Mouse (Mus musculus): ENCODE measurements around the gene Rcan2. TPM values are rescaled to one million over a fixed set of nuclear protein-coding genes. Genes with fewer than 3 reads are reported as not detected.

Gene Rcan2
- polyA plus RNA-seq, 1 experiment from 2014 or later, result 4.9 TPM

DNA sequence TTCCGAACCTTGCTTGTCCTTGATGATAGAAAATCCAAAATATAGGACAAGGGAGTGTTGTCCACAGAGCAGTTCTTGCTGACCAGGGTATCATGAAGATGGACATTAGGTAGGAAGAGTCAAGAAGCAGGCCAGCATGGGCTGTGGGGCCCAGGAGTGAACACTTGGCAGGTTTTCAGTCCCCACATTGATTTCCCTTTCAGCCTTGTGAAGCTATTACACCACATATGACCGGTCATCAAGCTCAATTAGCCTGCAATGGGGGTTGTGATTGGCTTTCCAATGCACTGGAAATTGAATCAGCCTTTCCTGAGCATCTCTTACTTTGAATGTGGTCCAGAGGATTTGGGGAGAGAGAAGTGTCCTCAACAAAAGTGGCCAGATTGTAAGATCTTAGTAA lies 2.0 kb downstream of the Rcan2 start:
- no peak for ATAC-seq (ENCODE audit: insufficient number of reproducible peaks, low FRiP score, low TSS enrichment, low read depth)
- Histone ChIP-seq H3K4me3 (replicated peaks) (no peak overlapping the region), H3K36me3 (no peaks in the 10 kb centered on the region), H3K4me1 (peaks cover 10% of the 10 kb centered on the region), H3K27ac (replicated peaks) (no peak overlapping the region), H3K4me2 (replicated peaks) (no peak overlapping the region), H3K9me3 (replicated peaks) (no peaks in the 10 kb centered on the region), H3K27me3 (peaks cover 21% of the 10 kb centered on the region), H3K9ac (no peak overlapping the region)
- 86% methylated on average over 2 of the region's 2 CpGs for WGBS

DNA sequence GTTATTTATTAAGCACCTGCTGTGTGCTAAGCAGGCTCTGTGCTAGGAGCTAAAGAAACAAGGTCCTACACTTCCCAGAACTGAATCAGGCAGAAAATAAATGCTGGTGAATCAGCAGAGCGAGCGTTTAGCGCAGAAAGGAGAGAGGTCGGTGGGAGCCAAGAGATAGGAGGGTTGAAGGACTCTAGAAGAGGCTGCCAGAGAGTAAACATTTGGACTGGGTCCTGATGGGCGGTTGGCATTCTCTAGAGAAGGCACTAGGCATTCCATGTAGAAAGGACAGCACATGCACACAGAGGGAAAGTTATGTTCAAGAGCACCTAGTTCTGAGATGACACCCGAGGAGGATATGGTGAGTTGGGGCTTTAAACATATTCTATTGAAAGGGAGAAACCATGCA lies 2.6 kb downstream of the Rcan2 start:
- Histone ChIP-seq H3K27me3 (peaks cover 21% of the 10 kb centered on the region), H3K4me1 (peaks cover 10% of the 10 kb centered on the region), H3K9ac (no peak overlapping the region), H3K27ac (replicated peaks) (no peak overlapping the region), H3K4me2 (replicated peaks) (no peak overlapping the region), H3K4me3 (replicated peaks) (no peak overlapping the region), H3K9me3 (replicated peaks) (no peaks in the 10 kb centered on the region), H3K36me3 (no peaks in the 10 kb centered on the region)
- 88% methylated on average over 6 of the region's 6 CpGs for WGBS
- no peak for ATAC-seq (ENCODE audit: insufficient number of reproducible peaks, low FRiP score, low TSS enrichment, low read depth)

DNA sequence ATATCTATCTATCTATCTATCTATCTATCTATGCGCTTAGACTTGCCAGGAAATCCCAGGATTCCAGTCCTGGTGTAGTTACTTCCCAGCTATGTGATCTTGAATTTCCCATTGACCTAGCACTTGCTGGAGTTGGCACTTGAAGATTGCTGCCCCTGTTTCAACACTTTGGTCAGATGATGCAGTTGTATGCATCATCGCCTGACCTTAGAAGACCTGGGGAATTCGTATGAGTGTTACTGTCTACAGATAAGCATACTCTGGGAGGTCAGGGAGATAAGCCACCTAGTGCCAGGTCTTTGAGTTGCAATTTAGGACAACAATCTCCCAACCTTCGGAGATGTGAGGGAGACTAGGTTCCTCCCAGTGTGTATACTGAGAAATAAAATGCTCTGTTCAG lies 5.7 kb downstream of the Rcan2 start:
- peaks cover 4% of the 10 kb centered on the region for H3K4me1 ChIP-seq
- no peaks in the 10 kb centered on the region for H3K9me3 ChIP-seq (replicated peaks)
- 70% methylated on average over 4 of the region's 4 CpGs for WGBS
- no peak overlapping the region for H3K4me3 ChIP-seq (replicated peaks)
- H3K36me3 ChIP-seq, result no peaks in the 10 kb centered on the region
- no peak overlapping the region for H3K9ac ChIP-seq
- H3K27me3 ChIP-seq, result peaks cover 12% of the 10 kb centered on the region
- no peak overlapping the region for H3K27ac ChIP-seq (replicated peaks)
- ATAC-seq (ENCODE audit: insufficient number of reproducible peaks, low FRiP score, low TSS enrichment, low read depth), result no peak
- H3K4me2 ChIP-seq (replicated peaks), result no peak overlapping the region

DNA sequence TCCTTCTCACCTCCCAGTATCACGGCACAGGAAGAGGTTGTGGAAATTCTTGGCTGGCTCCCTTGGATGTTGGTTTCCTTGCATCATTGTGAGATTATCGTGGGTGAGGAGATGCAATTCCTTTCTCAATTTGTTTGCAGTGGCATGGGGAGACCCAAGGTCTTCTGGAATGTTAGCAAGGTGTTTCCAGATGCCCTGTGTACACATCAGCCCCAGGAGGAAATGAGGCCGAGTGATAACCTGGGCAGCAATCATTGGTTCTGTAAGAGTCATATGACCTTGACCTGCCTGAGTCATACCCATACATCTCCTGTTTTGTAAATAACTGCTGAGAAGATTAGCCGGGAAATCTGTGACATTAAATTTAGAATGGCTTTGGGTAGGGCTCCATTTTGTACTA lies 10.3 kb downstream of the Rcan2 start:
- no peak for ATAC-seq (ENCODE audit: insufficient number of reproducible peaks, low FRiP score, low TSS enrichment, low read depth)
- H3K4me3 ChIP-seq (replicated peaks), result no peak overlapping the region

DNA sequence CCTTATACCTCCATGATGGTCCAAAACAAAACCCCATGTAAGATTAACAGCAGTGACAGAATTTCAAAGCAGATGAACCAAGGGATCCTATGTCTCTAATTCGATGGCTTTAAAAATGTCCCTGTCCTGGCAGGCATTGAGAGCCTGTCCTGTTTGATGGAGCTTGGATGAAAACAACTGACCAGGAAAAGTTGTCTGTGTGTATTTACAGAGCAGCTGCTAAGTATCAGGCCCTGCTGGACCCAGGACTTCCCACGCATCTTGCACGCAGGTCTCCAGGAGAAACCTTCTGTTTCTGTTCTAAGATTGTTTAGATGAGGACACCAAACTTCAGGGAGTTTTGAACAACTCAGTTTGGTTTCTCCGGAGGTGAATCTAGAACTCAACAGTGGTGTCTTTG lies 14.2 kb downstream of the Rcan2 start:
- no peak for ATAC-seq (ENCODE audit: insufficient number of reproducible peaks, low FRiP score, low TSS enrichment, low read depth)
- no peaks in the 10 kb centered on the region for H3K4me1 ChIP-seq
- H3K9ac ChIP-seq, result no peak overlapping the region
- no peak overlapping the region for H3K4me2 ChIP-seq (replicated peaks)
- no peak overlapping the region for H3K4me3 ChIP-seq (replicated peaks)
- H3K27me3 ChIP-seq, result no peaks in the 10 kb centered on the region
- WGBS, result 78% methylated on average over 4 of the region's 4 CpGs
- H3K27ac ChIP-seq (replicated peaks), result no peak overlapping the region
- H3K9me3 ChIP-seq (replicated peaks), result no peaks in the 10 kb centered on the region
- no peaks in the 10 kb centered on the region for H3K36me3 ChIP-seq

More for the DNA sequence above, 10.3 kb downstream of the Rcan2 start:
- Histone ChIP-seq H3K27ac (replicated peaks) (no peak overlapping the region), H3K27me3 (no peaks in the 10 kb centered on the region), H3K9ac (no peak overlapping the region), H3K36me3 (no peaks in the 10 kb centered on the region), H3K4me2 (replicated peaks) (no peak overlapping the region), H3K4me1 (no peaks in the 10 kb centered on the region), H3K9me3 (replicated peaks) (no peaks in the 10 kb centered on the region)
- 69% methylated on average over 4 of the region's 4 CpGs for WGBS

DNA sequence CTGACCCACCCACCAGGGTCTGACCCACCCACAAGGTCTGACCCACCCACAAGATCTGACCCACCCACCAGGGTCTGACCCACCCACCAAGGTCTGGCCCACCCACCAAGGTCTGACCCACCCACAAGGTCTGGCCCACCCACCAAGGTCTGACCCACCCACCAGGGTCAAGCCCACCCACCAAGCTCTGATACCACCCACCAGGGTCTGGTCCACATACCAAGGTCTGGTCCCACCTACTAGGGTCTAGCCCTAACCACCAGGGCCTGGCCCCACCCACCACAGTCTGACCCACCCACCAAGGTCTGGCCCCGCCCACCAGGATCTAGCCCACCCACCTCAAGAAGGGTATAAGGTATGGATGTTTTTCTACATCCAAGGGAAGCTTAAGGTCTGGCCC lies 15.3 kb downstream of the Rcan2 start:
- peak; percentile 54; the same call in 1 of the 2 replicates for ATAC-seq (ENCODE audit: insufficient number of reproducible peaks, low FRiP score, low TSS enrichment, low read depth)

DNA sequence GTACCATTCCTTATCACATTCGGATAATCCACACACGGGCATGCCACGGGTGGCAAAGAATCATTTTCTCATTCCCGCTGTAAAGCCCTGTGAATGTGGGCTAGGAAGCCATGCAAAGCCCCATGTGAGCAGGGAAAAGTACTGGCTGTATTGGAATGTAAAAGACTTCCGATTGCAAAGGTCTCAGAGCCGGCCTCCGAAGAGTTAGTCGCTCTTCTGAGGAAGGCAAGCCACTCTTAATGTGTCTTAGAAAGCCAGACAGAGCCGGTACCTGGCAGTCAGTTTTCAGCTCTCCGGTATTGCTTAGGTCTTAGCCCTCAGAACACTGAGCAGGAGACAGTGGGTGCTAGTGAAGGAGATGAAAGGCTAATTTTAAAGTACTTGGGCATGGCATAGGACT lies 16.0 kb downstream of the Rcan2 start:
- no peaks in the 10 kb centered on the region for H3K9me3 ChIP-seq (replicated peaks)
- 84% methylated on average over 10 of the region's 10 CpGs for WGBS
- no peak overlapping the region for H3K27ac ChIP-seq (replicated peaks)
- H3K27me3 ChIP-seq, result no peaks in the 10 kb centered on the region
- no peak overlapping the region for H3K4me2 ChIP-seq (replicated peaks)
- no peak for ATAC-seq (ENCODE audit: insufficient number of reproducible peaks, low FRiP score, low TSS enrichment, low read depth)
- no peak overlapping the region for H3K4me3 ChIP-seq (replicated peaks)
- no peaks in the 10 kb centered on the region for H3K4me1 ChIP-seq
- H3K9ac ChIP-seq, result no peak overlapping the region
- no peaks in the 10 kb centered on the region for H3K36me3 ChIP-seq

More for the DNA sequence above, 15.3 kb downstream of the Rcan2 start:
- Histone ChIP-seq H3K36me3 (no peaks in the 10 kb centered on the region), H3K27me3 (no peaks in the 10 kb centered on the region), H3K4me3 (replicated peaks) (no peak overlapping the region), H3K4me2 (replicated peaks) (no peak overlapping the region), H3K27ac (replicated peaks) (no peak overlapping the region), H3K9me3 (replicated peaks) (no peaks in the 10 kb centered on the region), H3K9ac (no peak overlapping the region), H3K4me1 (no peaks in the 10 kb centered on the region)
- 86% methylated on average over 1 of the region's 1 CpGs for WGBS

DNA sequence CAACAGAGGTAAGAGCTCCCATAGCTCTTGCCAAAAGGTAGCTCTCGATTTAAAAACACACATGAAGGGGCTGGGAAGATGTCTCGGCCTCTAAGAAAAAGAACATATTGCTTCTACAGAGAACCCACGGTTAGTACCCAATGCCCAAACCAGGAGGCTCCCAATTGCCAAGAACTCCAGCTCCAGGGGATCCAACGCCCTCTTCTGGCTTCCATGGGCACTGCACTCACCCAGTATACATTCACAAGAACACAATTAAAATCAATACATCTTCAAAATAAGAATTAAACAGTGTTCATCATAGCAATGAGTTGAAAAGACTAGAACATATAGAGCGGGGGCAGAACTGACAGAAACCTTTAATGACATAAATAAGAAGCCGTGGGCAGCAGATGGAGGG lies 17.2 kb downstream of the Rcan2 start:
- H3K4me3 ChIP-seq (replicated peaks), result no peak overlapping the region
- H3K4me1 ChIP-seq, result no peaks in the 10 kb centered on the region
- H3K27ac ChIP-seq (replicated peaks), result no peak overlapping the region
- 74% methylated on average over 6 of the region's 6 CpGs for WGBS
- no peaks in the 10 kb centered on the region for H3K27me3 ChIP-seq
- ATAC-seq (ENCODE audit: insufficient number of reproducible peaks, low FRiP score, low TSS enrichment, low read depth), result no peak
- no peak overlapping the region for H3K4me2 ChIP-seq (replicated peaks)
- no peak overlapping the region for H3K9ac ChIP-seq
- H3K9me3 ChIP-seq (replicated peaks), result no peaks in the 10 kb centered on the region
- H3K36me3 ChIP-seq, result no peaks in the 10 kb centered on the region

DNA sequence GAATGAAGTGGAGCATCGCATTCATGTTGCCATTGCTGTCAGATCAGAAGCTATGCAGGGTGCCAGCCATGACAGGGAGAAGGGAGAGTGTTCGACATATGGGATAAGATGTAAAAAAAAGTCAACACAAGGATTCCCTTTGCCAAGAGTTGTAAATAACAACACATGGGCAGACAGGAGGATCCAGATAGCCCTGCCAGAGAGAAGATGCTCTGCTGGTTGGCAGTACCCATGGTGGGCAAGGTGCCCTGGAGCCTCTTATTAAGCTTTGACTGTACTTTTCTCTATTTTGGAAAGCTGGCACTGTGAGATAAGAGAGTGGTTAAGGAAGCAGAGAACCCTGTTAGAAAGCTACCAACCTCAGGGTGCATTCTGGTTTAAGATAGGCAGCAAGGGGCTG lies 19.8 kb downstream of the Rcan2 start:
- Histone ChIP-seq H3K27ac (replicated peaks) (no peak overlapping the region), H3K9ac (no peak overlapping the region), H3K36me3 (no peaks in the 10 kb centered on the region), H3K4me2 (replicated peaks) (no peak overlapping the region), H3K4me1 (no peaks in the 10 kb centered on the region), H3K27me3 (no peaks in the 10 kb centered on the region), H3K9me3 (replicated peaks) (no peaks in the 10 kb centered on the region), H3K4me3 (replicated peaks) (no peak overlapping the region)
- 75% methylated on average over 2 of the region's 2 CpGs for WGBS
- ATAC-seq (ENCODE audit: insufficient number of reproducible peaks, low FRiP score, low TSS enrichment, low read depth), result no peak

DNA sequence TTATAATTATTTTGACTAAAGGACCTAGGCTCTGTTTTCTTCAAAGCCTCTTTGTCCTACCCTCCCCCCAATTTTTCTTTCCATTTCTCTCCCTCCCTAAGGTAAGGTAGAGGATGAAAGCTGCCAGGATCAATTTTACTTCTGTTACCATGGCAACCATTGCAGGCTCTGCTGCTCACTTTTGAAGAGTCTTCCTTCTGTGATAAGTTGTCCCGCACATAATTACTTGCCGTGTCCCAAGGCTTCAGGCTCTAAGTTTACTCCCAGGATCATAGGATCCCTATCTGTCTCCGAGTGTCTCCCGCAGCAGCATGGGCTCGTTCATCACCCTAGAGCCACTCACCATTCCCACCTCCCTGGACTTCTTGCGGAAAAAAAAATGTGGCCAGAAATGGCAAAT lies 21.1 kb downstream of the Rcan2 start:
- Histone ChIP-seq H3K9ac (no peak overlapping the region), H3K27ac (replicated peaks) (no peak overlapping the region), H3K9me3 (replicated peaks) (no peaks in the 10 kb centered on the region), H3K4me3 (replicated peaks) (no peak overlapping the region), H3K4me2 (replicated peaks) (no peak overlapping the region), H3K27me3 (no peaks in the 10 kb centered on the region), H3K36me3 (no peaks in the 10 kb centered on the region), H3K4me1 (no peaks in the 10 kb centered on the region)
- ATAC-seq (ENCODE audit: insufficient number of reproducible peaks, low FRiP score, low TSS enrichment, low read depth), result no peak
- WGBS, result 68% methylated on average over 6 of the region's 6 CpGs

DNA sequence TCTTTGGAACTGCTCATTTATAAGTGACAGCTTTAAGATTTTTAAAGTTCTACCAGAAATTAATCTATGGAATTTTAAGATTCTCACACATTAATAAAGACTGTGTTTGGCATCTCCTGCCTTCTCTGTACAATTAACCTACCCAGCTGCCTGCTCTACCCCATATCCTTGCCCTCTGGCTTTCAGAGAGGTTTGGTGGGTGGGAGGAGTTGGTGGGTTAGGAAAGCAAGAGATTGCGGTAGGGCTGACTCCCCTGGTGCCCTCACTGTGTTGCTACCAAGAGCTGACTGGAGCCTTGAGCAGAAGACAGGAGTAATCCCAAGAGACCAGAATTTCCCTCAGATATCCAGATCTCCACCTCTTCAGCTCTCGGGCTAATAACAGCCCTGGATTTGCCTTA lies 21.5 kb downstream of the Rcan2 start:
- H3K4me2 ChIP-seq (replicated peaks), result no peak overlapping the region
- no peaks in the 10 kb centered on the region for H3K36me3 ChIP-seq
- no peak overlapping the region for H3K9ac ChIP-seq
- no peak for ATAC-seq (ENCODE audit: insufficient number of reproducible peaks, low FRiP score, low TSS enrichment, low read depth)
- no peaks in the 10 kb centered on the region for H3K9me3 ChIP-seq (replicated peaks)
- WGBS, result 73% methylated on average over 2 of the region's 2 CpGs
- H3K27ac ChIP-seq (replicated peaks), result no peak overlapping the region
- H3K27me3 ChIP-seq, result no peaks in the 10 kb centered on the region
- no peaks in the 10 kb centered on the region for H3K4me1 ChIP-seq
- H3K4me3 ChIP-seq (replicated peaks), result no peak overlapping the region

DNA sequence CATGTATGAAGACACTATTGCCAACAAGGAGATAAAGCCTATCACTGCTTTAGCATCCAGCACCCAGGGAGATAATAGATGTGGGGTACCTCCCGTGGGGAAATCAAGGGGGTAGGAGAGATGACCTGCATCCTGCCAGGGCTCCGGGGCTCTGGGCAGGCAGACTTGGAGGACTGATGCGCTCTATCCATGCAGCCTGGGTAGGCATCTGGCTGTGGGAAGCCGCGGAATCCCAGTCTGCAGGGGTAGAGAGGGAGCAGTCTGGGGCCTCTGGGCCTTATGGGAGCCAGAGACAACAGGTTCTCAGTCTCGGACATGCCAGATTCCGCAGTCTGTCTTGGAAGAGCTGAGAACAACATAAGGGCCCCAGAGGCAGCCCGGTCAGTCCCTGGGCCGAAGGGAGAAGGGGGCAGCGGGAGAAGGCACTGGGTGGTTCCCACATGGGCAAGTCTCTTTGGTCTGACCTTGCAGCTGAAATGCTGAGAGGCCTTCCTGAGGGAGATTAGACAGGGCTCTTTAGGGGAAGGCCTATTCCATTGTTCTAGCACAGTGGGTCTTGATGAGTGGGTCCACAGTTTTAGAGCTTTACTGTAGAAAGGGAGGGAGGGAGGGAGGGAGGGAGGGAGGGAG lies 23.7 kb downstream of the Rcan2 start:
- no peak for ATAC-seq (ENCODE audit: insufficient number of reproducible peaks, low FRiP score, low TSS enrichment, low read depth)
- Histone ChIP-seq H3K27ac (replicated peaks) (no peak overlapping the region), H3K36me3 (no peaks in the 10 kb centered on the region), H3K4me3 (replicated peaks) (no peak overlapping the region), H3K9ac (no peak overlapping the region), H3K9me3 (replicated peaks) (no peaks in the 10 kb centered on the region), H3K4me2 (replicated peaks) (no peak overlapping the region), H3K4me1 (no peaks in the 10 kb centered on the region), H3K27me3 (no peaks in the 10 kb centered on the region)
- WGBS, result 74% methylated on average over 10 of the region's 10 CpGs
